Mouse (Mus musculus) testis, adult 2 months (tissue): ENCODE results near the gene Map1b. TPM values are rescaled to one million over a fixed set of nuclear protein-coding genes. Genes with fewer than 3 reads are reported as not detected.

ENCODE experiments used
- H3K27ac ChIP-seq: fragments of 200-500 bp; 2 replicates; pipeline ENCODE4 v1.5.1; 2012; ENCODE audit warnings: low read depth, low read length; ENCODE audit not compliant: control insufficient read depth, insufficient read depth
- H3K27me3 ChIP-seq: fragments of 200-500 bp; 2 replicates; pipeline ENCODE4 v1.6.1; 2012; ENCODE audit warnings: mild to moderate bottlenecking, low read length, moderate library complexity; ENCODE audit not compliant: control insufficient read depth, insufficient read depth
- H3K36me3 ChIP-seq: fragments of 200-500 bp; 2 replicates; pipeline ENCODE4 v1.6.1; 2012; ENCODE audit warnings: mild to moderate bottlenecking, low read length; ENCODE audit not compliant: control insufficient read depth, insufficient read depth
- H3K4me1 ChIP-seq: fragments of 200-500 bp; 2 replicates; pipeline ENCODE4 v1.6.1; 2012; ENCODE audit warnings: low read length; ENCODE audit not compliant: control insufficient read depth, insufficient read depth
- H3K4me3 ChIP-seq: fragments of 200-500 bp; 2 replicates; pipeline ENCODE4 v1.5.1; 2012; ENCODE audit warnings: low read depth, mild to moderate bottlenecking, low read length, moderate library complexity, mixed read lengths; ENCODE audit not compliant: control insufficient read depth
- CTCF ChIP-seq: fragments of 200-500 bp; IDR thresholded peaks from 2 replicates; pipeline ENCODE4 v1.5.1; 2012; ENCODE audit warnings: low read depth, mild to moderate bottlenecking, inconsistent platforms, low read length, moderate library complexity; ENCODE audit not compliant: control insufficient read depth, insufficient read depth, insufficient replicate concordance
- POLR2A ChIP-seq: fragments of 200-500 bp; IDR thresholded peaks from 2 replicates; pipeline ENCODE4 v1.6.1; 2012; ENCODE audit warnings: low read depth, mild to moderate bottlenecking, inconsistent platforms, low read length, moderate library complexity; ENCODE audit not compliant: control insufficient read depth
- polyA plus RNA-seq: library from polyadenylated mRNA; depleted of rRNA; stranded (reverse); fragments of >200 nt; gene quantifications from 2 replicates; pipeline ENCODE4 v1.2.3, GENCODE M21; 2012

Map1b gene
- polyA plus RNA-seq, 1 experiment: 5.6 TPM

DNA sequence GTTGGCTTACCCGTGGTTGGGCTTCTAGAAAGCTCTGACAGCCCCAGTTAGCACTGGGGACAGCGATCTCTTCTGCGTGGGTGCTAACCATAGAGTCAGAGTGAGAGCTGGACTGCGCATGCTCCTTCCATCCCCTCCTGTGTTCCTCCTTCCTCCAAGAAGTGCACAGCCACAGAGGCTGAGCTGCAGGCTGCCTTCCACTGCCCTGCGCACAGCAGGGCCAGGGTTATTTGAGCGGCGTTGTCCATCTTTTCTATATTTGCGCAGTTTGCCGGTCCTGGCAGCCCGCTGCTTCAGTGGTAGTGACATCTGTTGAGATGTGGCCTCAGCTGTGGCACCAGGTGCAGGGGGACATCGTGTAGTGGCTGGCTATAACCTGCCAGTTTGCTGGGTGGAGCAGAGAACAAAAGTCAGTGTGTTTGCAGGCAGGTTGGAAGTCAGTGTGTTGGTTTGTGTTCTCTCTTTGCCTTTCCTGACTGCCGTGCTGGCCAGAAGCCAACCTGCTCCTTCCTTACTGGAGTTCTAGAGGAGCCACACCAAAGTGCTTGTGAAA is 118.1 kb downstream of the Map1b start:
- H3K4me3 ChIP-seq: no peak overlapping the region
- no peak overlapping the region for H3K27ac ChIP-seq
- no peaks in the 10 kb centered on the region for H3K36me3 ChIP-seq
- no peaks in the 10 kb centered on the region for H3K27me3 ChIP-seq
- TF ChIP-seq CTCF (no peak), POLR2A (no peak)
- H3K4me1 ChIP-seq: peaks cover 8% of the 10 kb centered on the region

- TF ChIP-seq POLR2A (no peak), CTCF (no peak)
- H3K4me1 ChIP-seq: peaks cover 8% of the 10 kb centered on the region
- H3K27ac ChIP-seq: no peak overlapping the region
These were observed 119.1 kb downstream of the Map1b start for GRCm38 (mm10) chr13:99397228-99397627.

DNA sequence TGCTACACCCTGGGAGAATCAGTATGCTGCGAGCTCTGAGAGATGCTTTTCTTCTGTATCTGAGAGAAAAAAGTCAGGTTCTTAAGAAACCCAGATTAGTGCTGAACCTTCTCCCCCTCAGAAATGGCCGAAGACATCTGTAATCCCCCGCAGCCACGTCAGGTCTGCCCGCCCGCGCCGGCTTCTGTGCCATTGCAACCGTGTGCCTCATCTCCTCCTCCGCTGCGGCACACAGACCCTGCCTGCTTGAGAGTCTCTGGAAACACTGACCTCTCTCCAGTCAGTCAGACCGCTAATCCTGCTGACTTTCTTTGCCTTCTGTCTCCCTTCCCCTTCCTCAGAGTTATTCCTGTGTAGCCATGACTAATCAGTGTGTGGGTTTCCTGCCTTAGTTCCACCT is 120.8 kb downstream of the Map1b start:
- TF ChIP-seq CTCF (no peak), POLR2A (no peak)
- peaks cover 11% of the 10 kb centered on the region for H3K4me1 ChIP-seq
- H3K36me3 ChIP-seq: no peaks in the 10 kb centered on the region
- no peak overlapping the region for H3K27ac ChIP-seq
- no peak overlapping the region for H3K4me3 ChIP-seq
- H3K27me3 ChIP-seq: no peaks in the 10 kb centered on the region

More at GRCm38 (mm10) chr13:99397228-99397627, 119.1 kb downstream of the Map1b start:
- no peaks in the 10 kb centered on the region for H3K27me3 ChIP-seq
- no peak overlapping the region for H3K4me3 ChIP-seq
- no peaks in the 10 kb centered on the region for H3K36me3 ChIP-seq

GRCm38 (mm10) chr13:99394694-99395093 is 121.6 kb downstream of the Map1b start:
- H3K4me1 ChIP-seq: peaks cover 11% of the 10 kb centered on the region
- no peak for TF ChIP-seq POLR2A
- no peak for TF ChIP-seq CTCF
- H3K4me3 ChIP-seq: no peak overlapping the region
- H3K36me3 ChIP-seq: no peaks in the 10 kb centered on the region
- H3K27ac ChIP-seq: no peak overlapping the region
- no peaks in the 10 kb centered on the region for H3K27me3 ChIP-seq

DNA sequence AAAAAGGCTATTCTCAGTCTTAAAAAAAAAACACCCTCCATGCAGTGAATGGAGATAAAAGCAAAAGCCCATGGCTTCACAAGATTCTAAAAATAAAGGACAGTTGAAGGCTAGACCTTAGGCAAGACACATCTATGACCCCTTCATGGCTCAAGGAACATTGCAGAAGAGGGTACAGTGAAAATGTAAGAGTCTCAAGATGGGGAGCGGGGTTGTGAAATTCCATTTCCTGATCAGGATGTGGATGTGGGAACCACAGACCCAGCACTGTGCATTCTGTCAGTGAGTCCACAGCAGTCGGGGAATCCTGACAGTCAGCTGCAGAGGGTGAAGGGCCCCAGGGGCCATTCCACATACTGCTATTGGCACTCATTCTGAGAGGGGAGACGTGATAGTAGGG is 123.2 kb downstream of the Map1b start:
- Histone ChIP-seq H3K4me1 (peaks cover 11% of the 10 kb centered on the region), H3K36me3 (no peaks in the 10 kb centered on the region), H3K27ac (no peak overlapping the region), H3K27me3 (no peaks in the 10 kb centered on the region), H3K4me3 (no peak overlapping the region)
- no peak for TF ChIP-seq POLR2A
- no peak for TF ChIP-seq CTCF

DNA sequence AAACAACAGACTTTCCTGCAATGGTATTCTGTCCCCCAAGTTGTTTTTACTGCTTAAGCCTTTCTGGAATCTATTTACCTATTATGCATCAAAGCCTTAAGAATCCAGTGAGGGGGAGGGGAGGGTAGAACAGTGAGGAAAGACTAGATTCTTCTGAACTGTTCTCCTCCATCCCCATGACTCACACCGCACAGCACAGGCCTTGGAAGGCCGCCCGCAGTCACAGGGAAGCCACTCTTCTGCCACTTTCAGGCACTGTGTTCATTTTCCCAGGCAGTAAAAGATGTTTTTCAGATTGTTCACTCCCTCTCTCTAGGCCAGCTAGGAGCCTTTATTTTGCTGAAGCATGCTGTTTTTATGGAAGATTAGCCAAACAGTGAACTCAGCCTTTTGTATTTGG is 124.9 kb downstream of the Map1b start:
- TF ChIP-seq POLR2A (no peak), CTCF (no peak)
- Histone ChIP-seq H3K27ac (no peak overlapping the region), H3K36me3 (no peaks in the 10 kb centered on the region), H3K27me3 (no peaks in the 10 kb centered on the region), H3K4me3 (no peak overlapping the region), H3K4me1 (peaks cover 4% of the 10 kb centered on the region)

DNA sequence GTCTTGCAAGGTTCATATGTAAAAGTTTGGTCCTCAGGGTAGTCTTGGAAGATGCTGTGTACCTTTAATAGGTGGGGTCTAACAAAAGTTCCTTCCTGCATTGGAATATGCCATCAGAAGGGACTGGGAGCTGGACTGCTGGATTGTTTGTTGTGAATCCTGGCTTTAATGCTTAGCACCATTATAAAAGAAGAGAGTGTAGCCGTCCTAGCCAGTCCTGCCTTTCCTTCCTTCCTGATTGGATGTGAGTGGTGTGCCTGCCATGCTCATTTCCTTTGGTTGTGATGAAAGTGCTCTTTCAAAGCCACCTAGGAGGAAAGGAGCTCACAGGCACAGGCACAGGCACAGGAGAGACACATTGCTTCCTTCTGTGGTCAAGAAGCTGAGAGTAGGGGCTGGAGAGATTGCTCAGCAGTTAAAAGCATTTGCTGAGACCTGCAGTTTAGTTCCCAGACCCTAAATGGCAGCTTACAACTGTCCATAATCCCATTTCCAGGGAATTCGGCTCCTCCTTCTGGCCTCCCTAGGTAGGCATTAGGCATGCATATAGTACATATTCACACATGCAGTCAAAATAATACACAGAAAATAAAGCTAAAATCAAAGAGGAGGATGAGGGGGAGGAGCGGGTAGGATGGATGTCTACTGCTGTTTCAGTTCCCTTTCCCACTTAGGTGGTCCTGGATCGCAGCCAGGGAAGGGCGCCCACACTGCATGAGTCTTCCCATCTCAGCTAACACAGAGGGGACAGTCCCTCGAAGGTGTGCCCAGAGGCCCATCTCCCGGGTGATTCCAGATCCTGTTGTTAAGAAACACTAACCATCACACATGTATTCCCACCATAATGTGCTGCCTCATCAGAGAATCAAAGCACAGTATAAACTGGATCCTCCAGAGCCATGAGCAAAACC is 128.2 kb downstream of the Map1b start:
- no peak for TF ChIP-seq CTCF
- no peak for TF ChIP-seq POLR2A
- H3K36me3 ChIP-seq: no peaks in the 10 kb centered on the region
- no peaks in the 10 kb centered on the region for H3K27me3 ChIP-seq
- no peak overlapping the region for H3K4me3 ChIP-seq
- H3K27ac ChIP-seq: no peak overlapping the region
- peaks cover 4% of the 10 kb centered on the region for H3K4me1 ChIP-seq

DNA sequence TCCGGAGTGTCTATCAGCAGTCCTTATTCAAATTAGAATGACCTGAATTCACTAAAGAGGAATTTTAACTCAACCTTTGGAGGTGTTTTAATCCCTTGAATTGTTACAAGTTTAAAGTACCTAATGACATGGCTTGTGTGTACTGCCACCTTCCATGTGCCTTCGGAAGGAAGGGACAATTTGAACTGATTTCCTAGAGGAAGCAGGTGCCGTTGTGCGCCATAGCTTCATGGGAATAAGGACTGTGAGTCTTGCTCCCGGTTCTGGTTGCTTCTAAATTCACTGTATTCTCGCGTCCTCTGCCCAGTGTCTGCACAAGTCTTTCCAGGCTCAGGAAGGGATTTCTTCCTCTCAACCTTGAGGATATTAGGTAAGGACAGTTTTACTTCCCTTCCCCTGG is 130.0 kb downstream of the Map1b start:
- H3K36me3 ChIP-seq: no peaks in the 10 kb centered on the region
- peaks cover under 1% of the 10 kb centered on the region for H3K4me1 ChIP-seq
- TF ChIP-seq POLR2A (no peak), CTCF (no peak)
- no peaks in the 10 kb centered on the region for H3K27me3 ChIP-seq
- H3K27ac ChIP-seq: 0 out of 2 replicates have a peak overlapping the region, but pooled peaks have one; percentile 8
- no peak overlapping the region for H3K4me3 ChIP-seq
